Mouse (Mus musculus) midbrain, postnatal 0 days (tissue): ENCODE measurements around the gene Snph. TPM values are rescaled to one million over a fixed set of nuclear protein-coding genes. Genes with fewer than 3 reads are reported as not detected.
A peak's percentile ranks its signal among the peaks of the same experiment; 100 is the strongest.

ENCODE experiments used
- ATAC-seq: fragments of 200-750 bp; cut with Nextera tagmentation; 2 replicates; pipeline ENCODE4 v1.8.0; 2017; ENCODE audit warnings: moderate number of reproducible peaks, mild to moderate bottlenecking, moderate TSS enrichment, moderate library complexity; ENCODE audit not compliant: low FRiP score
- DNase-seq: peaks from one replicate; pipeline ENCODE4 v3.0.0-alpha.2; 2015; ENCODE audit warnings: low spot score
- H3K27ac ChIP-seq: fragments of 300-500 bp; sonication (generic); 2 replicates; pipeline ENCODE4 v1.5.1; 2014; ENCODE audit warnings: low read depth, mild to moderate bottlenecking, low read length, mixed read lengths
- H3K27me3 ChIP-seq: fragments of 300-500 bp; sonication (generic); 2 replicates; pipeline ENCODE4 v1.6.1; 2014; ENCODE audit warnings: low read length, control low read depth, mixed read lengths; ENCODE audit not compliant: insufficient read depth
- H3K36me3 ChIP-seq: fragments of 300-500 bp; sonication (generic); 2 replicates; pipeline ENCODE4 v1.6.1; 2014; ENCODE audit warnings: low read length, control low read depth, mixed read lengths; ENCODE audit not compliant: insufficient read depth
- H3K4me1 ChIP-seq: fragments of 300-500 bp; sonication (generic); 2 replicates; pipeline ENCODE4 v1.6.1; 2014; ENCODE audit warnings: mild to moderate bottlenecking, control low read depth, antibody characterized with exemption, low read length, mixed read lengths; ENCODE audit not compliant: insufficient read depth
- H3K4me2 ChIP-seq: fragments of 300-500 bp; sonication (generic); 2 replicates; pipeline ENCODE4 v1.6.1; 2014; ENCODE audit warnings: low read depth, mild to moderate bottlenecking, low read length, mixed read lengths; ENCODE audit not compliant: poor library complexity, severe bottlenecking
- H3K4me3 ChIP-seq: fragments of 300-500 bp; sonication (generic); 2 replicates; pipeline ENCODE4 v1.5.1; 2014; ENCODE audit warnings: low read depth, mild to moderate bottlenecking, low read length, moderate library complexity
- H3K9ac ChIP-seq: fragments of 300-500 bp; sonication (generic); replicated peaks from 2 replicates; pipeline ENCODE4 v1.6.1; 2014; ENCODE audit warnings: mild to moderate bottlenecking, low read length, moderate library complexity, mixed read lengths; ENCODE audit not compliant: poor library complexity, severe bottlenecking
- H3K9me3 ChIP-seq: fragments of 300-500 bp; sonication (generic); 2 replicates; pipeline ENCODE4 v1.6.1; 2016; ENCODE audit warnings: low read length, control low read depth
- CTCF ChIP-seq: IDR thresholded peaks from 2 replicates; pipeline ENCODE4 v1.5.1; 2016; ENCODE audit warnings: antibody characterized with exemption, mild to moderate bottlenecking
- WGBS: fragments of 180-500 bp; shearing (Covaris S2); extraction: QIAGEN DNeasy Blood & Tissue Kit; methylation state at CpG from one replicate; pipeline ENCODE4 v1.1.7; 2014; 5-methylcytosine and 5-hydroxymethylcytosine counted together
- polyA plus RNA-seq: library from polyadenylated mRNA; unstranded; fragments of >200 nt; fragmentation: Nextera tagmentation; extraction: Ambion mirVana; gene quantifications from 2 replicates; pipeline ENCODE4 v1.2.1, GENCODE M21; 2015
- total RNA-seq: library from RNA; depleted of rRNA; stranded (reverse); fragments of >200 nt; gene quantifications from 2 replicates; pipeline ENCODE4 v1.2.3, GENCODE M21; 2014

Gene Snph
- total and polyA plus RNA-seq, 2 experiments from 2014 or later = 23.4 to 66.1 TPM

- 70% methylated on average over 1 of the region's 1 CpGs for WGBS
- no peaks in the 10 kb centered on the region for H3K9me3 ChIP-seq
- H3K9ac ChIP-seq = no peak overlapping the region
- no peaks in the 10 kb centered on the region for H3K36me3 ChIP-seq
- TF ChIP-seq CTCF = no peak
- ATAC-seq = no peak
- H3K4me1 ChIP-seq = no peaks in the 10 kb centered on the region
- no peak overlapping the region for H3K4me2 ChIP-seq
- no peak for DNase-seq
- no peak overlapping the region for H3K27ac ChIP-seq
- H3K27me3 ChIP-seq = no peaks in the 10 kb centered on the region
- no peak overlapping the region for H3K4me3 ChIP-seq
These were observed 19.7 kb upstream of the Snph start for GRCm38 (mm10) chr2:151652053-151652452.

GRCm38 (mm10) chr2:151636015-151636402 lies 3.6 kb upstream of the Snph start:
- ATAC-seq (no peak), DNase-seq (no peak)
- H3K36me3 ChIP-seq = no peaks in the 10 kb centered on the region
- no peak overlapping the region for H3K27ac ChIP-seq
- no peaks in the 10 kb centered on the region for H3K9me3 ChIP-seq
- no peak overlapping the region for H3K9ac ChIP-seq
- peaks cover 8% of the 10 kb centered on the region; the same call in 1 of the 2 replicates for H3K4me1 ChIP-seq
- no peak overlapping the region for H3K4me2 ChIP-seq
- 46% methylated on average over 2 of the region's 2 CpGs for WGBS
- TF ChIP-seq CTCF = no peak
- no peaks in the 10 kb centered on the region for H3K27me3 ChIP-seq
- H3K4me3 ChIP-seq = no peak overlapping the region

- TF ChIP-seq CTCF = no peak
- Histone ChIP-seq H3K4me3 (no peak overlapping the region), H3K4me2 (no peak overlapping the region), H3K27ac (no peak overlapping the region), H3K36me3 (no peaks in the 10 kb centered on the region), H3K9me3 (no peaks in the 10 kb centered on the region), H3K4me1 (peaks cover 12% of the 10 kb centered on the region; the same call in 1 of the 2 replicates), H3K27me3 (no peaks in the 10 kb centered on the region), H3K9ac (no peak overlapping the region)
- DNase-seq (no peak), ATAC-seq (no peak)
- 66% methylated on average over 9 of the region's 9 CpGs for WGBS
These were observed 3.1 kb upstream of the Snph start for GRCm38 (mm10) chr2:151635362-151636014.

- H3K4me3 ChIP-seq = no peak overlapping the region
- H3K4me2 ChIP-seq = no peak overlapping the region
- no peak overlapping the region for H3K9ac ChIP-seq
- DNase-seq (peak; percentile 38), ATAC-seq (no peak)
- no peaks in the 10 kb centered on the region for H3K27me3 ChIP-seq
- no peaks in the 10 kb centered on the region for H3K9me3 ChIP-seq
- H3K36me3 ChIP-seq = no peaks in the 10 kb centered on the region
- TF ChIP-seq CTCF = no peak
- peaks cover 18% of the 10 kb centered on the region; the same call in 1 of the 2 replicates for H3K4me1 ChIP-seq
- no peak overlapping the region for H3K27ac ChIP-seq
- 25% methylated on average over 2 of the region's 2 CpGs for WGBS
These were observed 2.5 kb upstream of the Snph start for GRCm38 (mm10) chr2:151634903-151635302.

- H3K27ac ChIP-seq = no peak overlapping the region
- H3K4me3 ChIP-seq = peak overlapping the region; percentile 84
- ATAC-seq = no peak
- peaks cover 18% of the 10 kb centered on the region; the same call in 1 of the 2 replicates for H3K4me1 ChIP-seq
- TF ChIP-seq CTCF = no peak
- no peak for DNase-seq
- H3K36me3 ChIP-seq = 0 out of 2 replicates have a peak, but pooled peaks cover 1% of the 10 kb centered on the region
- H3K27me3 ChIP-seq = no peaks in the 10 kb centered on the region
- peak overlapping the region; percentile 61 for H3K4me2 ChIP-seq
- WGBS = 38% methylated on average over 5 of the region's 5 CpGs
- H3K9me3 ChIP-seq = no peaks in the 10 kb centered on the region
- H3K9ac ChIP-seq = no peak overlapping the region
These were observed 589 bp upstream of the Snph start for GRCm38 (mm10) chr2:151632982-151633381.

- Histone ChIP-seq H3K4me1 (peaks cover 18% of the 10 kb centered on the region; the same call in 1 of the 2 replicates), H3K9me3 (no peaks in the 10 kb centered on the region), H3K9ac (peak overlapping the region; percentile 86), H3K4me3 (peak overlapping the region; percentile 84), H3K27ac (peak overlapping the region; percentile 88), H3K4me2 (peak overlapping the region; percentile 61), H3K36me3 (0 out of 2 replicates have a peak, but pooled peaks cover 3% of the 10 kb centered on the region), H3K27me3 (no peaks in the 10 kb centered on the region)
- WGBS = 3% methylated on average over 22 of the region's 22 CpGs
- no peak for DNase-seq
- TF ChIP-seq CTCF = no peak
- ATAC-seq = peak; percentile 4; the same call in 1 of the 2 replicates
These were observed 811 bp downstream of the Snph start for GRCm38 (mm10) chr2:151631406-151632158.
